Mouse (Mus musculus) monocyte, adult 5-6 weeks (primary cell): ENCODE data around the gene Irgq. TPM values are rescaled to one million over a fixed set of nuclear protein-coding genes. Genes with fewer than 3 reads are reported as not detected.

Source experiments
- ATAC-seq: fragments of 153-309, 156-312 bp; replicated peaks from 2 replicates; pipeline ENCODE4 v1.8.0; 2017; ENCODE audit warnings: mild to moderate bottlenecking; ENCODE audit not compliant: low TSS enrichment, insufficient number of reproducible peaks, severe bottlenecking, poor library complexity, low FRiP score
- total RNA-seq: library from RNA; stranded (forward); fragments of 200-1000, 200-491, 200-594 nt; gene quantifications from 3 replicates; pipeline ENCODE4 v1.2.3, GENCODE M21; 2017

The Irgq gene
- total RNA-seq, 1 experiment from 2014 or later, result 2.9 TPM

DNA sequence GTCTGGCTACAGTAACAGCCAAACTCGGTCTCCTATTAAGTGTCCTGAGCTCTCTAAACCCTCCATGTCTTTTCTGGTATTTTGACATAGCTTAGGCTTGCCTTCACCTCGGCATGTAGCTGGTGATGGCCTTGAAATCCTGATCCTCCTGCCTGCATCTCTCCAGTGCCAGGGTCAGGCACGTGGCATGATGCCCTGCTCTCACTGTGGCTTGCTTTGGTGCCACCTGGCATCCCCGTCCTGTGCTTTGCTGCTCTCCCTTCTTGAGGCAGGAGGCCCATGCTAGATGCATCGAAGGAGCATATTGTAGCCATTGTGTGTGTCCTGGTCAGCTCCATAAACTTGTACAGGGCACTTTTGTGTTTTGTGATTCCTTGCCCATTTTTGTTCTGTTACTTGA lies 7.1 kb downstream of the Irgq start:
- ATAC-seq, result no peak

DNA sequence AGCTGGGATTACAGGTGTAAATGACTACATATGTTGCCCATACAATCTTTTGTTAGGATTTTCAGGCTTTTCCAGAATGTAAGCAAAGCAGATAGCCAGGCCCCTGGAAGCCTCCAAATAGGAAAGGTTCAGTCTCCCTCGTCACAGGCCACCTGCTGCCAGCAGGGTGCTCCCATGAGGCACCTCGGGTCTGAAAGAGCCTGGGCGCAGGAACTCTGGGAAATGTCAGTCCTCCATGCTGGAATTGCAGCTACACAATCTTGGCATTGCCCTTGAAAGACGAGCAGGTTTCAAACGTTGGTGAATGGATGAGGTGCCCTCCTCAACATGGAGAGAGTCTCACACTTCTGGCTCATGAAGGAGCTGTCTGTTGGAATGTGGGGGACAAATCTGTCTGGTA lies 7.7 kb downstream of the Irgq start:
- ATAC-seq, result no peak

DNA sequence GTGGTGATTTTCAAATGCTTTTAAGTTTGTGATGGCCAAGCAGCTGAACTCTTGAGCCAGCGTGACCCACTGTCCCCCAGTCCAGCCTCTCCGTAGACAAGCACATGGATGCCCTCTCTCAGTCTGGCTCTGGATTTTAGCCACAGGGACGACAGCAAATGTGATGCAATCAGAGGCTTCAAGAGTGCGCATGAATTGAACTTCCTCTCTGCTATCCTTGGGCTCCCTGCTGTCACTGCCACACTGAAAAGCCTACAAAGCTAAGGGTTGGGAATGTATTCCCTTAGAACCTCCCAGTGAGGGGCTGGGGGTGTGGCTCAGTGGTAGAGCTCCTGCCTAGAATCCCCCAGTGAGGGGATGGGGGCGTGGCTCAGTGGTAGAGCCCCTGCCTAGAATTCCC lies 8.2 kb downstream of the Irgq start:
- ATAC-seq, result no peak

DNA sequence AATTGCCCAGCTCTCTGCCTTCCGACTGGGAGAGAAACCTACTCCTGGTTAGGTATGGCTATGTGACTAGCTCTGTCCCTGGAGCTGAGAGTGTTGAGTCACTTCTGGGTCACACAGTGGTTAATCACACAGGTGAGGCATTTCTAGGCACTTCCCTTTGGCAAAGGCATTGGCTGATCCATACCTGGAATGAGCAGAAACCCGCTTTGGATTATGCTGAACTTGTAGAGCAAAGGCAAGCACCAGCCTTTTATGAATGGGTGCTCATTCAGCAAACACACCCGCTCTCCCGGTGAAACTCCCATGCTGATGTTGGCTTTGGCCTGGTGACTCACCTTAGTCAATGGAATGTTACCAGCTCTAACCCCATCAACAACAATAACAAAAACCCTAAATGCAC lies 9.2 kb downstream of the Irgq start:
- no peak for ATAC-seq

DNA sequence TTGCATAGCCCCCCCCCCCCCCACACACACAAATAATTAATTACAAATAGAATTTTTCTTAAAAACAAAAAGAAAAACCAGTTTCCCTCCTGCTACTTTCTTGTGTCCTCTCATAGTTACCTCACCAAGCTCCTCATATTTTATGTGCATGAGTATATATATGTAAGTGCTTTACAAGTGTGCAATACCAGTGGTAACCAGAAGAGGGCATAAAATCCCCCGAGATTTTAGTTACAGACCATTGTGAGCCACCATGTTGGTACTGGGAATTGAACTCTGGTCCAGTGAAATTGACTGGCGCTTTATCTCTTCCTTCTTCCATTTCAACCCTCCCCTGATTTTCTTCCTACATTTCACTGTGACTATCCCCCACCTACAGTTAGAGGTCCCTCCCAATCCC lies 14.0 kb downstream of the Irgq start:
- ATAC-seq, result no peak

DNA sequence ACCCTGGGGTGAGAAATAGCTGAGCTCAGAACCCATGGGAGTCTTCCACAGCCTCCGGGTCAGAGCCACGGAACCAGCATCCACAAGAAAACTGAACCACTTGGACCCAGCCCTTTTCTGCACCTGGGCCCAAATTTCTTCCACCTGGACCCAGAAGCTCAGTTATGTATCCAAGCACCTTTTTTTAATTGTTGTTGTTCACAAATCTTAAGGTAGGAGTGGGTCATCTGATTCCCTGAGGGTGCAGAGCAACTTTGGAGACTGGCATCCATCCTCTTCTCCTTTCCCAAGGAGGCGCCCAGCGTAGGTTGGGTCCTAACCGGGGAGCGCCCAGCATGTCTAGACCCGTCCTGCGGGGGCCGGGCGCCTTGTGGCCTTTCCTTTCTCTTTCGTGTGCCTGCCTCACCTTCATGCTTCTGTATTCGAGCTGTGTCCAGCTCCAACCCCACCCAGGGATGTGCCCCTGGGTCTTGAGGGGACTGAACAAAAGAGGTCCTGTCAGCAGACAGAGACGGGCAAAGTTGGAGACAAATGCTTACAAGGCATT lies 15.7 kb downstream of the Irgq start, which contains the start of the genes Pinlyp and Xrcc1:
Gene Pinlyp (minus strand): TSS at position 51 of the 547 bp plus-strand sequence.
Gene Xrcc1 (plus strand): TSS at position 222 of the 547 bp plus-strand sequence.
- no peak for ATAC-seq

DNA sequence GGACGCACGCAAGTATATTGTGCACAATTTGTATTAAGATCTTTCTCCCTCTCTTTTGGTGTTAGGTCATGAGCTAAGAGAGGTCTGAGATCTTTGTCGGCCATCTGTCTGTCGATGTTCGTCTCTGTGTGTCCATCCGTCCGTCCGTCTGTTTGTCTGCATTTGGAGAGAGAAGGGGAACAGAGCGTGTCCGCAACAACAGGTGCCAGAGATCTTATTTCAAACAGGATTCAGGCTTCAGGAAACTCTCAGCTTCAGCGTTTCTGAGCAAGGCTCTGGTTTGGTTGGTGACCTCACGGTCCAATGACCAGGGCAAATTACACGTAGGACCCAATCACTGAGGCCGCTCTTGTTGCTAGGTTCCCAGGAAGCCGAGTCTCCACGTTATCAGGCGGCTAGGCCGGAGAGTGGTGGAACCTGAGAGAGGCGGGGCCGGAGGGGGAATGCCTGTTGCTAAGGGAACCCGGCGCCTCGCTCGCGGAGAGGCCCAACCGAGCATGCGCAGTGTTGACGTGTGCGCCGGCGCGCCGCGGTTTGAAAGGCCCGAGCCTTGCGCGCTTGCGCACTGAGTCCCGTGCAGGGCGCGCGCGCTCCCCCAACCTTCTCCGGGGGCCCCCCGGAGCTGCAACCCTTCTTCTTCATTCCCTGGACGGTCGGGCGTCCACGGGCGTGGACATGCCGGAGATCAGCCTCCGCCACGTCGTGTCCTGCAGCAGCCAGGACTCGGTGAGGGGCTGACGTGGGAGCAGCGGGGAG lies 16.3 kb downstream of the Irgq start:
- ATAC-seq, result peak; percentile 100

DNA sequence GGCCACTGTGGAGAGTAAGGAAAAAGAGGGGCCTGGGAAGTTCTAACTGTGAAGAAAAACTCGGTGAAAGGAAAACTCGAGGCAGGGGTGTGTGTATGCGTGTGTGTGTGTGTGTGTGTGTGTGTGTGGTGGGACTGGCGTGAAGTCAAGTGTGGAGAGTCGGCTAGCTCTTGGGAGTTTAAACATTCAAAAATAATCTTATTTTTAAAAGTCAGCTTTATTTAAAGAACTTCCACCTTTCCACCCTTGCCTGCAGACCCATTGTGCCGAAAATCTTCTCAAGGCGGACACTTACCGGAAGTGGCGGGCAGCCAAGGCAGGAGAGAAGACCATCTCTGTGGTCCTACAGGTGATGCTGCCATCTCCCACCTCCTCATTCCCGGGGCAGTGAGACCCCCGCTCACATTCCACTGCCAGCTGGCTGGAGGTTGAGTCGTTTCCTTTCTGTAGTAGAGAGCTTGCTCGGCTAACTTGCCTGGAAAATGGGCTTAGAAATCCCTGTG lies 17.1 kb downstream of the Irgq start:
- no peak for ATAC-seq

DNA sequence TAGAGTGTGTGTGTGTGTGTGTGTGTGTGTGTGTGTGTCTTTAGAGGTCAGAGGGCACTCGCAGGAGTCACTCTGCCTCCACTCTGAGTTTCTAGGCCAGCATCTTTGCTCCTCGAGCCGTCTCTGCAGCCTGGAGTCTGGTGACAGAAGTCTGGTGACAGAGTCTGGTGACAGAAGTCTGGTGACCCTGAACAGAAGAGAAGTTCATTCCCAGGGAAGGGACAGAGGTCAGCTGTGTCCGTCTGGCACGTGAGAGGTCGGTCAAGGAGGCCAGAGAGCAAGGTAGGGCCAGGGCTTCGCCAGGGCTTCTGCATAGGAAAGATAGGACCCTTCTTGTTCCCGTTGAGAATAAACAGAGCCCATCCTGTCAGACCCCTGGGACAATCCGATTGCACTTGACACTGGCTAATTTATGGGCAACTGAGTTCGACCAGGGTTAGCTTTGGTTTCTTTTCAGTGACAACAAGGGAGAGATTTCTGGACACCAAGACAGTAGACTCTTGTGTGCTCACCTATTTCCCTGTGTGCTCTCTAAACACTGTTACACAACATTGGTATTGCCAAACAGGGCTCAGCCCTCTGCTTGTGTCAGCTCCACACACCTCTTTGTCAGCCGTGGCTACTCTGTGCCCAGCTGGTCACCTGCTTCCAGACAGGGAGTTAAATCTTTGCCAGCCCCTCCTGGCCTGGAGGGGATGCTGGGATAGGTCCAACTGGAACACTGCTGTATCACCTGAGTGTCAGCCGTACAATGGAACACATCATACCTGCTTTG lies 21.7 kb downstream of the Irgq start:
- ATAC-seq, result no peak

DNA sequence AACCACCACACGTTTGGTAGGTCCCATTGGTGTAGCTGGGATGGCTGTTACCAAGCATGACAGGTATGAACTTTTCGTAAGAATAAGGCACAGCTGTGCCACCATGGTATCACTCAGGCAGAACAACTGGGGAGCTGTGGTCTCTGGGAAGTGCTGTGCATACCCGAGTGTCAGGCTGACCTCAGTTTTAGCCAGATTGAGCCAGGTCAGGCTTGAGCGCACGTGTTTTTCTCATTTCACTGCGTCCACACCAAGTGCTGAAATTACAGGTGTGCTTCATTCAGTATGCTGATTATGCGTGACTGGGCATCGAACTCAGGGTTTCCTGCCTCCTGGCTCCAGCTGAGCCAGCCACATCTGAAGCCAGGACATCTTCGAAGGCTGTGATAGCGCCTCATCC lies 25.3 kb downstream of the Irgq start:
- no peak for ATAC-seq

DNA sequence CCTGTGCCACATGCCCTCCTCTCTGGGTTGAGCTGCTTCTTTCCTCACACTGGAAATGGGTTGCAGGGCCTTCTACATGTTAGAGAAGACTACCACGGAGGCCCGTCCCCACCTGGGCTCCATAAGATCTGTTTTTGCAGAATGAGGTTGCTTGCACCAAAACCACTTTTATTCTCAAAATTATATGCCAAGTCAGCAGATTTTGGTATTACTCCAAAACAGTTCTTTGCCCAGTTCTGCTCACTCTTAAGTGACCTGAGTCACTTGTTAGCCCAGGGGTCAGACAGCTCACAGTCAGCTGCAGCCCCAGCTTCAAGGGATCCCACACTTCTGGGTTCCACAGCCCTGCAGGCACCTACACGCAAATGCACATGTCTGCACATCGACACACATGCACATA lies 31.0 kb downstream of the Irgq start:
- ATAC-seq, result no peak

DNA sequence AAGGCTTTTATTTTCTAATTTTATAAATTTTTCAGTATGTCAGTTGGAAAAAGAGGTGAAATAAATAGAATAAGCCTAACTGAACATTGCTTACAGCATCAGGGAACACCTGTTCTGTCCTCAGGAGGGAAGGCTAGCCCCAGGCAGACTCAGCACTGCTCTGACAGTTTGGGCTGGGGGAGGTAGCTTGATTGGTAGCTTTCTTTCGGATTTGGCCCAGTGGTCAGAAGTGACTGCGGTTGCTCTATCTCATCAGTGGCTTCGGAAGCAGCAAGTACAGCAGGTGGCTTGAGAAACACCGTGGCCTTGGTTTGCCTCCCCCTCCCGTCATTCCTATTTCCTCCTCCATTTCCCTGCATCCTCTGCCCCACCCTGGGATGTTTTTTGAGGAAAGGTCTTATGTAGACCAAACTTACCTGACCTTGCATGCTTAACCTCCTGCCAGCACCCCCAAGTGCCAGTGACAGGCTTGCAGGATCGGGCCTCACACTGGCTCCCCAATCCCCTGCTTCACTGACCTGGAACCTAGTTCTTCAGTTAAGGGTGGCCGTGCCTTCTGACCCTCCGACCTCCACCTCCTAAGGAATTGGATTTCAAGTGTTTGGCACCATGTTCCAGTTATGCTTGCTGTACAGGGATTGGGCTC lies 32.8 kb downstream of the Irgq start:
- ATAC-seq, result no peak

DNA sequence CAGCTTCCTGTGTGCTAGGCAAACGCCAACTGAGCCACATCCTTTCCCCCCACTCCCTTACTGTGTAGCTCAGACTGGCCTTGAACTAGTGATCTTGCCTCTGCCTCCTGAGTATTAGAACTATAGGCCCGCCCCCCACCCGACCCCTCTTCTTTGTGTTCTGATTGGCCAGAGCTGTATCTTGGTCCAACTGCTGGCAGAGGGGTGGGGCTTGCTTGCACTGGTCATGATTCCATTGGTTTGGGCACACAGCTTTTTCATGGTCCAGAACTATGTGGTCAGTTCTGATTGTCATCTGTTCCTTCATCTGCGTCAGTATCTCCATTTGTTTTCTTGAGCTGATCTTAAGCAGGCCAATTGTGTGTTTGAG lies 33.3 kb downstream of the Irgq start:
- ATAC-seq, result no peak

DNA sequence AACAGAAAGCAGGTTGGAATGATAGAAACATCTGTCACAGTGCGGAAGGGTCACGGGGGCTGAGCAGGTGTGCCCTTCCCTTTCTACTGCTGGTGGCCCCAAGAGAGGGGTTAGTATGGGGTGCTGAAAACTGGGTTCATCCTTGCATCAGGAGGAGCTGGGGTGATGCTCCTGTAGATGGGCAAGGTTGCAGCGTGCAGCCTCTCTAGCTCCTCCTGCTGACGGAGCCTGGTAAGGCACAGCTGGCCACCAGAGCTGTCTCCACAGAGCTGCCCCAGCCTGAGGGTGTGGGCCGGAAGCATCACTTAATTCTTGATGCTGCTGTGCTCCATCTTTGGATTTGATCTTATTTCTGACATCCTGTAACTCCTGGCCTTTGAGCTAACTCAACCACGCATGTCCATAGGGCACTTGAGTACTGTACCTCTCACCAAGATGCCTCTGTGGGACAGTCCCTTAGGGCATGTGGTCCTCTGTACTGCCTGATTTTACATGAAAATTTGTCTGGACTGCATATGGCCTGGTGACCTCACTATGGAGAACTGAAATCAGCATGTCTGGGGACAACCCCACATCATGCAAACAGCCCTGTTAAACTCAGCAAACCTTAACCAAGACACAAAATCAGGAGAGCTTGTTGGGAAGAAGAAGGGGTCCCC lies 34.2 kb downstream of the Irgq start:
- ATAC-seq, result peak; percentile 79

DNA sequence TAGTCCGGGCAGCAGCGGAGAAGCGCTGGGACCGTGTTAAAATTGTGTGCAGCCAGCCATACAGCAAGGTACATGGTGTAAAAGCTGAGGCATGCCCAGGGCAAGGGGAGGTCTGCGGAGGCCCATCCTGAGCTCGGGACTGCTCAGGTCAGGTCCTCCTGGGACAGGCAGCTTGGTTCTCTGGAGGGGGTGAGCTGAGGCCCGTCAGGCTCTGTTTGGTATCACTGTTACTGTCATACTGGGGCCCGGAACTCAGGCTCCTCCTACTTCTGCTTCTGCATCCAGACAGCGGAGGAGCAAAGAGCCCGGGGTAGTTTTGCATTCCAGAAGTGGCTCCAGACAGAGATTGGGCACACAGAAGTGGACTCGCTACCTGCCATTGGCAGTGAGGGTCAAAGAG lies 35.1 kb downstream of the Irgq start:
- ATAC-seq, result no peak

DNA sequence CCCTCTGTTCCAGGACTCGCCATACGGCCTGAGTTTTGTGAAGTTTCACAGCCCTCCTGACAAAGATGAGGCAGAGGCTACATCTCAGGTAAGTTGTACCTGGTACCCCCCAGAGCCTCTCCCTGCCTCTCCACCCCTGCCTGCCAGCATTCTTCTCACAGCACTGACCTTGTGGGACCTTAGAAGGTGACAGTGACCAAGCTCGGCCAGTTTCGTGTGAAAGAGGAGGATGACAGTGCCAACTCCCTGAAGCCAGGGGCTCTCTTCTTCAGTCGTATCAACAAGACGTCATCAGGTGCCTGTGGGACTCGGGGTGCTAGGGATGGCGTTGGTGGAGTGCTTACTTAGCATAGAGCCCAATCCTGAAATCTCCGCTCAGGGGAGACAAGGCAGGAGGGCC lies 35.7 kb downstream of the Irgq start:
- no peak for ATAC-seq

DNA sequence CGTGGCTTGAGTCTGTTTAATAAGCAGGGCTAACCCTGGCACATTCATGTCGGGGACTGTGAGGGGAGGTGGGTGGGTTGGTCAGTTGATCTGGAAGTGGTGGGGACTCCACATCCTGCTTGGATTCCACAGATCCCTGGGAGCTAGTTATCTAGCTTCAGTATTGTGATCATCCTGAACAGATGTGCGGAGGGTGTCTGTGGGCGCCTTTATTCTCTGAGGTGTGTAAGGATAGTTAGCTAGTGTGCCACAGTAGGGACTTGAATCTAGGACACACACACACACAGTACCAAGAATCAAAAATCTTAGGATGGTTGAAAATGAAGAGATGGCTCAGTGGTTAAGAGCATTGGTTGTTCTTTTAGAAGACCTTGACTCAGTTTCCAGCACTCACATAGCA lies 38.0 kb downstream of the Irgq start:
- ATAC-seq, result no peak

DNA sequence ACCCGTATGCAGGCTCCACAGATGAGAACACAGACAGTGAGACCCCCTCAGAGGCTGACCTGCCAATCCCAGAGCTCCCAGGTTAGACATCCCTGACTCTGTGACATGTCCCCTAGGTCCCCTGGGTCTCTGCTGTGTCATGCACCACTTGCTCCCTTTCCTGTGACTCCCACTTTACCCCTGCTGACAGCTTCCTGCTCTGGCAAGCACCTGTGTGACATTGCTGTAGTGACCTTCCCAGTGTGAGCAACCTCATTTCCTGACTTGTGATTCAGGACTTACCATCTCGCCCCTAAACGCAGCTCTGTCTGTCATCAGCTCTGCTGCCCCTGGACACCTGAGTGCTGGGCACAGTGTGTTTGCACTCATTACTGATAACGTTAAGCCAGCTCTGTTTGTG lies 40.6 kb downstream of the Irgq start:
- ATAC-seq, result no peak

DNA sequence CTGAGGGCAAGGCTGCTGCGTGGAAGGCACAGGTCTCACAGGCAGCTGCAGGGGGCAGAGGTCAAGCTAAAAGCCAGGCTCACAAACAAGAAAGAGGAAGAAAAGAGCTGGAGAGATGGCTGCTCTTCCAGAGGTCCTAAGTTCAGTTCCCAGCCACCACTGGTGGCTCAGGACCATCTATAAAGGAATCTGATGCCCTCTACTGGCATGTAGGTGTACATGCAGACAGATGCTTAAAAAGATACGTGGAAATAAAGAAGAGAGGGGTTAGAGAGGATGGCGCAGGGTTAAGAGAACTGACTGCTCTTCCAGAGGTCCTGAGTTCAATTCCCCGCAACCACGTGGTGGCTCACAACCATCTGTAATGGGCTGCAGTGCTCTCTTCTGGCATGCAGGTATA lies 42.0 kb downstream of the Irgq start:
- ATAC-seq, result no peak
